Mouse (Mus musculus) small intestine, adult 2 months (tissue): ENCODE results near the gene Mybphl.

Experiments used
- CTCF ChIP-seq: fragments of 200-500 bp; IDR thresholded peaks from 2 replicates; pipeline ENCODE4 v1.5.1; 2012; ENCODE audit warnings: low read depth, mild to moderate bottlenecking, control low read depth, inconsistent platforms, low read length, moderate library complexity, mixed read lengths; ENCODE audit not compliant: insufficient replicate concordance, insufficient read length; ENCODE audit errors: extremely low read depth
- POLR2A ChIP-seq: fragments of 200-500 bp; IDR thresholded peaks from 2 replicates; pipeline ENCODE4 v1.6.1; 2012; ENCODE audit warnings: low read depth, mild to moderate bottlenecking, control low read depth, inconsistent platforms, low read length, moderate library complexity

DNA sequence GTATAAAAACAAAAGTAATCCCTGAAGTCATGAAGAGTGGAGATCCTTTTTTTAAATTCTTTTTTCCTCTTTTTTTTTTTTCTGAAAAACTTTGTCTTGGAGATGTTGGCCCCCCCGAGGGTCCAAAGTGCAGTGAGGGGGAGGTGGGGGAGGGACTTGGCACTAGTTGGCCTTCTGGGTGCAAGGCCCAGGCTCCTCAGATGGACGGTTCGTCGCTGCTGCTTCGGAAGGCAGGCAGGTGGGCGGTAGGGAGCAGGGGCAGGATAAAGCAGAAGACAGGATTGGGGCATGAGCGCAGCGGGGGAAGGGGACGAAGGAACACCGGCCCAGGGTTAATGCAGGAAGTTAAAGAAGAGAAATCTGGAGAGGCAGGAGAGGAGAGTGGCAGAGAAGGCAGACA, 27.6 kb downstream of the Mybphl start:
- TF ChIP-seq CTCF (no peak), POLR2A (no peak)
